Mouse (Mus musculus) lung, embryonic 15.5 days (tissue): ENCODE results near the gene Phc2. TPM values are rescaled to one million over a fixed set of nuclear protein-coding genes. Genes with fewer than 3 reads are reported as not detected.

ENCODE experiments used
- ATAC-seq: fragments of 200-750 bp; cut with Nextera tagmentation; 2 replicates; pipeline ENCODE4 v1.8.0; 2017; ENCODE audit warnings: moderate number of reproducible peaks, borderline replicate concordance; ENCODE audit not compliant: low FRiP score, low TSS enrichment; ENCODE audit errors: extremely low read depth
- H3K27ac ChIP-seq: fragments of 300-500 bp; sonication (generic); 2 replicates; pipeline ENCODE4 v1.5.1; 2015; ENCODE audit warnings: moderate library complexity, mild to moderate bottlenecking, inconsistent platforms
- H3K27me3 ChIP-seq: fragments of 300-500 bp; sonication (generic); 2 replicates; pipeline ENCODE4 v1.6.1; 2015; ENCODE audit warnings: inconsistent platforms
- H3K36me3 ChIP-seq: fragments of 300-500 bp; sonication (generic); 2 replicates; pipeline ENCODE4 v1.6.1; 2015; ENCODE audit warnings: inconsistent platforms
- H3K4me1 ChIP-seq: fragments of 300-500 bp; sonication (generic); 2 replicates; pipeline ENCODE4 v1.6.1; 2015; ENCODE audit warnings: inconsistent platforms
- H3K4me2 ChIP-seq: fragments of 300-500 bp; sonication (generic); 2 replicates; pipeline ENCODE4 v1.6.1; 2015; ENCODE audit warnings: inconsistent platforms, mild to moderate bottlenecking, moderate library complexity
- H3K4me3 ChIP-seq: fragments of 300-500 bp; sonication (generic); 2 replicates; pipeline ENCODE4 v1.5.1; 2015; ENCODE audit warnings: mild to moderate bottlenecking, inconsistent platforms
- H3K9ac ChIP-seq: fragments of 300-500 bp; sonication (generic); 2 replicates; pipeline ENCODE4 v1.6.1; 2015; ENCODE audit warnings: inconsistent platforms
- H3K9me3 ChIP-seq: fragments of 300-500 bp; sonication (generic); 2 replicates; pipeline ENCODE4 v1.6.1; 2016; ENCODE audit warnings: inconsistent platforms
- WGBS: fragments of 180-500 bp; shearing (Covaris S2); methylation state at CpG from one replicate; pipeline ENCODE4 v1.1.7; 2015; 5-methylcytosine and 5-hydroxymethylcytosine counted together
- polyA plus RNA-seq: library from polyadenylated mRNA; unstranded; fragments of >200 nt; fragmentation: Nextera tagmentation; extraction: Ambion mirVana; gene quantifications from 2 replicates; pipeline ENCODE4 v1.2.1, GENCODE M21; 2015

Gene Phc2
- polyA plus RNA-seq, 1 experiment from 2014 or later, result 83.5 TPM

GRCm38 (mm10) chr4:128724059-128724458, 69.6 kb downstream of the Phc2 start:
- H3K36me3 ChIP-seq, result no peaks in the 10 kb centered on the region
- peaks cover 37% of the 10 kb centered on the region for H3K4me1 ChIP-seq
- no peaks in the 10 kb centered on the region for H3K27me3 ChIP-seq
- 57% methylated on average over 7 of the region's 7 CpGs for WGBS
- H3K9ac ChIP-seq, result no peak overlapping the region
- H3K4me2 ChIP-seq, result no peak overlapping the region
- H3K9me3 ChIP-seq, result no peaks in the 10 kb centered on the region
- H3K4me3 ChIP-seq, result no peak overlapping the region
- no peak overlapping the region for H3K27ac ChIP-seq
- ATAC-seq, result no peak

- peak overlapping the region; percentile 83 for H3K4me2 ChIP-seq
- peaks cover 8% of the 10 kb centered on the region; the same call in 1 of the 2 replicates for H3K36me3 ChIP-seq
- no peaks in the 10 kb centered on the region for H3K27me3 ChIP-seq
- peak overlapping the region; percentile 86 for H3K9ac ChIP-seq
- peaks cover 35% of the 10 kb centered on the region for H3K4me1 ChIP-seq
- no peaks in the 10 kb centered on the region for H3K9me3 ChIP-seq
- WGBS, result 3% methylated on average over 64 of the region's 68 CpGs
- H3K4me3 ChIP-seq, result peak overlapping the region; percentile 71
- peak overlapping the region; percentile 91 for H3K27ac ChIP-seq
- peak; percentile 93 for ATAC-seq
These were observed 72.7 kb downstream of the Phc2 start for GRCm38 (mm10) chr4:128727019-128727720.

GRCm38 (mm10) chr4:128727721-128728430, 73.4 kb downstream of the Phc2 start:
- H3K36me3 ChIP-seq, result peaks cover 8% of the 10 kb centered on the region; the same call in 1 of the 2 replicates
- peak overlapping the region; percentile 86 for H3K9ac ChIP-seq
- H3K27ac ChIP-seq, result peak overlapping the region; percentile 91
- peak overlapping the region; percentile 71 for H3K4me3 ChIP-seq
- 1% methylated on average over 65 of the region's 65 CpGs for WGBS
- peaks cover 42% of the 10 kb centered on the region for H3K4me1 ChIP-seq
- ATAC-seq, result peak; percentile 71
- no peaks in the 10 kb centered on the region for H3K9me3 ChIP-seq
- H3K4me2 ChIP-seq, result peak overlapping the region; percentile 83
- no peaks in the 10 kb centered on the region for H3K27me3 ChIP-seq

- peak overlapping the region; percentile 83 for H3K4me2 ChIP-seq
- peaks cover 8% of the 10 kb centered on the region; the same call in 1 of the 2 replicates for H3K36me3 ChIP-seq
- no peaks in the 10 kb centered on the region for H3K9me3 ChIP-seq
- peak overlapping the region; percentile 86 for H3K9ac ChIP-seq
- H3K27ac ChIP-seq, result peak overlapping the region; percentile 91
- H3K4me3 ChIP-seq, result peak overlapping the region; percentile 71
- peaks cover 48% of the 10 kb centered on the region for H3K4me1 ChIP-seq
- under 1% methylated on average over 5 of the region's 5 CpGs for WGBS
- no peaks in the 10 kb centered on the region for H3K27me3 ChIP-seq
- no peak for ATAC-seq
These were observed 73.9 kb downstream of the Phc2 start for GRCm38 (mm10) chr4:128728431-128728851.

GRCm38 (mm10) chr4:128729033-128729708, 74.7 kb downstream of the Phc2 start:
- Histone ChIP-seq H3K9ac (peak overlapping the region; percentile 86), H3K9me3 (no peaks in the 10 kb centered on the region), H3K36me3 (peaks cover 8% of the 10 kb centered on the region; the same call in 1 of the 2 replicates), H3K27ac (peak overlapping the region; percentile 91), H3K4me1 (peaks cover 55% of the 10 kb centered on the region), H3K27me3 (no peaks in the 10 kb centered on the region), H3K4me2 (peak overlapping the region; percentile 83), H3K4me3 (peak overlapping the region; percentile 71)
- ATAC-seq, result no peak
- WGBS, result 4% methylated on average over 15 of the region's 15 CpGs

GRCm38 (mm10) chr4:128729709-128730037, 75.2 kb downstream of the Phc2 start:
- Histone ChIP-seq H3K27me3 (no peaks in the 10 kb centered on the region), H3K4me2 (peak overlapping the region; percentile 83), H3K9ac (peak overlapping the region; percentile 86), H3K36me3 (peaks cover 8% of the 10 kb centered on the region; the same call in 1 of the 2 replicates), H3K27ac (peak overlapping the region; percentile 91), H3K9me3 (no peaks in the 10 kb centered on the region), H3K4me1 (peaks cover 60% of the 10 kb centered on the region), H3K4me3 (peak overlapping the region; percentile 71)
- 2% methylated on average over 5 of the region's 5 CpGs for WGBS
- ATAC-seq, result no peak

GRCm38 (mm10) chr4:128730271-128730670, 75.8 kb downstream of the Phc2 start:
- 55% methylated on average over 6 of the region's 6 CpGs for WGBS
- Histone ChIP-seq H3K36me3 (peaks cover 8% of the 10 kb centered on the region; the same call in 1 of the 2 replicates), H3K27ac (peak overlapping the region; percentile 91), H3K4me2 (peak overlapping the region; percentile 83), H3K9ac (no peak overlapping the region; the same call in 1 of the 2 replicates), H3K27me3 (no peaks in the 10 kb centered on the region), H3K4me3 (peak overlapping the region; percentile 71), H3K9me3 (no peaks in the 10 kb centered on the region), H3K4me1 (peaks cover 66% of the 10 kb centered on the region)
- ATAC-seq, result no peak

GRCm38 (mm10) chr4:128732794-128733193, 78.3 kb downstream of the Phc2 start:
- Histone ChIP-seq H3K27me3 (no peaks in the 10 kb centered on the region), H3K4me3 (no peak overlapping the region), H3K27ac (peak overlapping the region; percentile 87), H3K9ac (no peak overlapping the region), H3K9me3 (no peaks in the 10 kb centered on the region), H3K4me2 (0 out of 2 replicates have a peak overlapping the region, but pooled peaks have one; percentile 35), H3K4me1 (peaks cover 85% of the 10 kb centered on the region), H3K36me3 (peaks cover 8% of the 10 kb centered on the region; the same call in 1 of the 2 replicates)
- ATAC-seq, result no peak
- 17% methylated on average over 5 of the region's 5 CpGs for WGBS

- Histone ChIP-seq H3K9me3 (no peaks in the 10 kb centered on the region), H3K4me2 (peak overlapping the region; percentile 35; the same call in 1 of the 2 replicates), H3K36me3 (peaks cover 8% of the 10 kb centered on the region; the same call in 1 of the 2 replicates), H3K4me1 (peaks cover 92% of the 10 kb centered on the region), H3K27ac (peak overlapping the region; percentile 87), H3K9ac (peak overlapping the region; percentile 14), H3K4me3 (no peak overlapping the region), H3K27me3 (no peaks in the 10 kb centered on the region)
- no peak for ATAC-seq
- 16% methylated on average over 6 of the region's 6 CpGs for WGBS
These were observed 79.0 kb downstream of the Phc2 start for GRCm38 (mm10) chr4:128733496-128733895.

GRCm38 (mm10) chr4:128734217-128734616, 79.7 kb downstream of the Phc2 start:
- H3K9me3 ChIP-seq, result no peaks in the 10 kb centered on the region
- peak; percentile 92 for ATAC-seq
- peaks cover 89% of the 10 kb centered on the region for H3K4me1 ChIP-seq
- 12% methylated on average over 5 of the region's 5 CpGs for WGBS
- no peaks in the 10 kb centered on the region for H3K27me3 ChIP-seq
- H3K4me3 ChIP-seq, result no peak overlapping the region; the same call in 1 of the 2 replicates
- H3K36me3 ChIP-seq, result peaks cover 8% of the 10 kb centered on the region; the same call in 1 of the 2 replicates
- H3K9ac ChIP-seq, result no peak overlapping the region
- peak overlapping the region; percentile 87 for H3K27ac ChIP-seq
- peak overlapping the region; percentile 35 for H3K4me2 ChIP-seq
